Mouse (Mus musculus) cerebral cortex, adult 2 months (tissue): ENCODE measurements around the gene Rxfp3.

Source experiments
- WGBS: fragments of 180-500 bp; shearing (Covaris S2); methylation state at CpG from one replicate; pipeline ENCODE4 v1.1.7; 2018; 5-methylcytosine and 5-hydroxymethylcytosine counted together

Gene Rxfp3

GRCm38 (mm10) chr15:11037711-11038110, at the start of gene Rxfp3:
Gene Rxfp3, minus strand, starts transcription at chr15:11037991.
- WGBS = 1% methylated on average over 16 of the region's 16 CpGs

DNA sequence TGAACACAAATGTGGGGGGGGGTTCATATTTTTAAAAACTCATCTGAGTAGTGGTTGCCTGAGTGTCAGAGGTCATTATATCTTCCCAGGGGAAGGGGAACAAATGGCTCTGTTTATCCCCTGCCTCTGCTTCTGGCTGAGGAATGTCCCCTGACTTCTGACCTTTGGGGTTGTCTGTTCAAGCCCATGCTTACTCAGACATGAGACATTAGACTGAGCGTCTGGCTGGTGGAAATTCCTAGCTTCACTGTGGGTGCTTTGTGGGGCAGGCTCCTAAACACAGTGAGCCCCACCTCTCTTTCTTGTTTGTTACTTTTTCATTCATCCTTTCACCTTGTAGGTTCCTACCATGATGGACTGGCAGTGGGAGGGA, 47.2 kb upstream of the Rxfp3 start:
- WGBS = 85% methylated on average over 1 of the region's 1 CpGs

- 30% methylated on average over 9 of the region's 9 CpGs for WGBS
Measured at GRCm38 (mm10) chr15:11084241-11084992, 46.6 kb upstream of the Rxfp3 start.

DNA sequence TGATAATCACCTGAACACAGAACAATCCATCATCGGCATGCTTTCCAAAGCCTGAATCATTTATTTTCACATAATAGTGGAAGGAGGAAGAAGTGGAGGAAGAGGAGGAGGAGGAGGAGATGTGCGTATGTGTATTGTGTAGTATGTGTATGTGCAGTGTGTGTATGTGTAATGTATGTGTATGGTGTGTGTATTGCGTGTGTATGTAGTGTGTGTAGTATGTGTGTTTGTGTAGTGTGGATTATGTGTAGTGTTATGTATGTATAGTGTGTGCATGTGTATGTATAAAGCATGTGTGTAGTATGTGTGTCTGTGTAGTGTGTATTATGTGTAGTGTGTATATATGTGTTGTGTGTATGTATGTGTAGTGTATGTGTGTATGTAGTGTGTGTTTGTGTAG, 45.9 kb upstream of the Rxfp3 start:
- 94% methylated on average over 3 of the region's 3 CpGs for WGBS

DNA sequence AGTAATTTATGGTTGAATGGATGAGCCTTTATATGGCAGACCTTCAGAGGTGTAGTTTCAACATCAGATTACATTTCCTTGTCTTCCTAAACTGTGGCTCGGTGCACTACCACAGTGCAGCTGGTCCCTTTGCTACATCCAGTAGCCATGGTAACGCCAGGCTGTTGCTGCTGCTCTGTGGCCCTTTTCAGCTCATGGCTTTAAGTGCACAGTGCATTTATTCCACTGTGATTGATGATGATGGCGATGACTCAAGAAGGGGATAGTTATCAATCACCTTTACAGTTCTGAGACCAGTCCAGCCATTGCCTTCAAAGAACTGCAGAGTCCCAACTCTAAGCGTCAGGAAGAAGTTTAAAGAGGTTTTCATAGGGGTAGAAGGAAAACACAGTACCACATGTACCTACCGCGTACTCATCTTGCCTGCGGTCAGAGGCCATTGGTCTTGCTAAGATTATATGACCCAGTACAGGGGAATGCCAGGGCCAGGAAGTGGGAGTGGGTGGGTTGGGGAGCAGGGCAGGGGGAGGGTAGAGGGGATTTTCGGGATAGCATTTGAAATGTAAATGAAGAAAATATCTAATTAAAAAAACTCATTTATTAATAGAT, 45.3 kb upstream of the Rxfp3 start:
- 74% methylated on average over 8 of the region's 8 CpGs for WGBS

GRCm38 (mm10) chr15:11075726-11076361, 38.1 kb upstream of the Rxfp3 start:
- 86% methylated on average over 3 of the region's 3 CpGs for WGBS

GRCm38 (mm10) chr15:11067891-11068290, 30.1 kb upstream of the Rxfp3 start:
- WGBS = 82% methylated on average over 7 of the region's 7 CpGs

DNA sequence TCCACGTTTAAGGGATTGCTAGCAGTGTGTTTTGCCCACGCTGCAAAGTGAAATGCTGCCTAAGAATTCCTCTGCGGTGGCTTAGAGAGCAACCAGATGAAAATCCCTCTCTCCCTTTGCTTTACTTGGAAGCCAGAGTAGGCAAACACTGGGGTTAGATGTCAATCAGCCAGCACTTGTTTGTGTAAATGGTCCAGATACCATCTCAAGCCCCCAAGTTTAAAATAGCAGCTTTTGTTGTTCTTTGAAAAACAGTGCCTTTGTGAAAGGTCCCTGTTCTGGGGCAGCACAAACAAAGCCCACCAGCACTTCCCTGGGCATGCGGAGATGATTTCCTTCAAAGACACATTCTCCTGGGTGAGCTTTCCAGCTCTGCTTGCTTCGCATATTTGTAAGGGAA, 28.5 kb upstream of the Rxfp3 start:
- WGBS = 31% methylated on average over 5 of the region's 5 CpGs

DNA sequence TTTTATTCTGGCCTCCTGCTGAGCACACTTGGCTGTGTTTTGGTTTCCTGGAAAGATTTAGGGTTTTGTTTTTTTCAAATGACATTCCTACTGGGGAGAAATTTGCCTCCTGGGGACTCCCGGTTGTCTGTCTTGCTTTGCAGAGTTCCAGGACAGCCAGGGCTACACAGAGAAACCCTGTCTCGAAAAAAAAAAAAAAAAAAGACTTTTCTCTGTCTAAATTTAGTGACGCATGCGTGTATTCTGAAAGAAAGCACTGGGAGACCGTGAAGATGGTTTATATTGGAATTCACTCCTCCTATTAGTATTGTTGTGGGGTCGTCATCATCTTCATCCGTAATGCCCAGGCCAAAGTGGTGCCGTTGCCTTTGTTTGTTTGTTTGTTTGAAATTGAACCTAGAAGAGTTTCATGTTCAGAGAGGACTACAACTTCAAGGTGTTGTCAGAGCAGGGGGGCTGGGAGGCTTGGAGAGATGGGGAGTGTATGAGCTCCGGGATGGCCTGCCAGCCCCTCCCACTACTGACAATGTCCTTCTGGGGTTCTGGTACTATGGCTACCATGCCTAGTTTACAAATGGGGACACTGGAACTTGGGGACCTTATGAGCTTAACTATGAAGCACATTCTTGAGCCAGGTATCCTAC, 27.9 kb upstream of the Rxfp3 start:
- WGBS = 15% methylated on average over 9 of the region's 9 CpGs

DNA sequence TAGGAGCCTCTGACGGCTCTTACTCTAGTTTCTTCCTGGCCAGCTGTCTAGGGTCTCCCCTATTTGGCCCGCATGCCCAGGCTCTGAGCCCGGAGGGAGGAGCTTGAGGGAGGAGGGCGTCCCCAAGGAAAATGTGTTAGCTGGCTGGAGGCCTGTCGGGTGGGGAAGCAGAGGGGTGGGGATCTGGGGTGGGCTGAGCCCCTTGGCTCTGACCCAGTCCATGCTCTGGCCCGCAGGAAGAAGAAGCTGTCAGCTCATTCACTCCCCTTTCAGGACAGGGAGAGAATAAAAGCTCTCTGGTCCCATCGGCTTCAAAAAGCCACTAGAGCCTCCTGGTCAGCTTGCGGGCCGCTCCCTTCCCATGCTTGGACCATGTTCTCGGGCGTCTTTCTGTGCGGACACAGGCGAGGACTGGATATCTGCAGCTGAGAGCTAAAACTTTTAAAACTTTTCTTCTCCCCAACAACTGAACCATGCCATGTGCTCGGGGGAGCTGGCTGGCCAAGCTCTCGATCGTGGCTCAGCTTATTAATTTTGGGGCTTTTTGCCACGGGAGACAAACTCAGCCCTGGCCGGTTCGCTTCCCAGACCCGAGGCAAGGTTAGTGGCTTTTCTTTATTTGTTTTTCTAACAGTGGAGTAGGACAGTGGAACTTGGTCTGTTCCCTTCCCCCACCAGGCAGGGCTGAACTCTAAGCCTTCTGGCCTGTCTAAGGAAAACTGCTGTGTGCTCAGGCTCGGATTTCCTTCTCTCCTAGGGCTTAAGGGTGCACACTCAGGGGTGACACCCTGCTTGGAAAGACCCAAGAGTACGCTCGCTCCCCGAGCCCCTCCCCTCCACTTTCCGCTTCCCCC, 27.0 kb upstream of the Rxfp3 start, which contains the start of gene Adamts12:
TSS of gene Adamts12 (plus strand) at position 233 of the 854 bp plus-strand sequence.
- 9% methylated on average over 25 of the region's 25 CpGs for WGBS

DNA sequence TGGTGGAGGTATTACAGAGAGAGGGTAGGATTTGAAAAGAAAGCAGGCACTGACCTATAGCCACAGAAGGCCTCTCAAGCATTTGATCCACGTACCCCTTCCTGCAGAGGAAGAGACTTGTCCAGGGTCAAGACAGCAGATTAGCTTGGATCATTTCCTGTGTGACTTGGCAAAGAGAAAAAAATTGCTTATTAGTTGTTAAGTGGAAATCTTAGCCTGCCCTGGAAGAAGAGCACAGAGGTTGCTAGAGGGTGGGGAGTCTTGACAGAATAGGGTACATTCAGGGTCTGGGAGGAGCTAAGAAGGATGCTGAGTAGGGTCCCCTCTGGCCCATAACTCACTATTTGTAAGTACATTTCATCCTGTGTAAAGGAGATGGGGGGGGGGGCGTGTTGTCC, 26.4 kb upstream of the Rxfp3 start:
- WGBS = 46% methylated on average over 2 of the region's 2 CpGs

GRCm38 (mm10) chr15:11062903-11063302, 25.1 kb upstream of the Rxfp3 start:
- 84% methylated on average over 1 of the region's 1 CpGs for WGBS

- 59% methylated on average over 7 of the region's 7 CpGs for WGBS
Measured at GRCm38 (mm10) chr15:11054440-11055080, 16.8 kb upstream of the Rxfp3 start.

GRCm38 (mm10) chr15:11053678-11054439, 16.1 kb upstream of the Rxfp3 start:
- WGBS = 65% methylated on average over 10 of the region's 10 CpGs

DNA sequence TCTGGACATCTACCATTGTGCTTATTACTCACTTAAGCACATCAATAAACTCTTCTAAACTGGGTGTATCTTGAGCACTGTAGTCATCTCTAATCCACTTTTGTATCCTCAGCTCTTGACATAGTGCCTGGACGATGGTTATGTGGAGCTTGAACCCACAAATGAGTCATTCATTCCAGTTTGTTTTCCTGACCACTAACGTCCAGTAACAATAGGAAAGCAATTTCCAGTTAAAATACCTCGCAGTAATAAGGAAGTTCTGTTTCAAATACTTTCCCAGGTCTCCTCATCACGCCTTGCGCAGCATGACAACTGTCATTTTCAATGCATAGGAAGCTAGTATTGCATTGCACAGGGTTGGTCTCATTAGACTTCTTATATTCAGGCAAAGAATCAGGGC, 5.0 kb upstream of the Rxfp3 start:
- 82% methylated on average over 5 of the region's 5 CpGs for WGBS

DNA sequence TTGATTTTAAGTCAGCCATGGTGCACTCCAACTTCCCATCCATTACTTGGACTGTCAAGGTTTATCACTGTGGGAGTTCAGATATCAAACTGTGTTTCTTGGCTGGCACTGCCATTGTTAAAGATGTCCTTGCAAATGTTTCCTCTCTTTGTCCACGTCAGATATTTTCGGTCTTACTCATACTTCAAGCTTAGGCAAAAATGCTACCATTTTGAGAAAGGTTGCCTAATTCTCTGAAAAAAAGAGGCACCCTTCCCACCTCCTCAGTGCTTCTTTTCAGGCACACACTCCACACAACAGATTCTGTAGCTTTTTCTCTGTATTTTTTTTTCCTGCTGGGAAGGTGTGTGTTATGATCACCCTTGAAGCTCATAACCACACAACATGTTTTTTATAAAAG, 3.4 kb upstream of the Rxfp3 start:
- 93% methylated on average over 2 of the region's 2 CpGs for WGBS

DNA sequence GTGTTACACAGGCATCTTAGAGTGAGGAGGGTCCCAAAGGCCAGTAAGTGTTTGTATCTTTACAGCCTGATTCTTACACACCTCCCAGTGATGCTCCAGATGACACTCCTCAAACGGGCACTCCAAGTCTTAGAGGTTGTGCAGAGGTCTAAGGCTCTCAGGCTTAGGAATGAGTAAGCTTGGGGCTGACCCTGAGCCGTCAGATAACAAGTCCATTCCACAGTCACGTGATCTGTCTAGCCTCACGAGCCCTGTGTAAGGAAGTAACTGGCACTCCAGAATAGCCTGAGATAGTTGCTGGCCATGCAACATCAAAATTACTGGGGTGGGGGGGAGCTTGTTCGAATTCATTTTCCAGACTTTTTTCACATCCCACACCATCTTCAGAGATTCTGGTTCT, 2.3 kb upstream of the Rxfp3 start:
- WGBS = 79% methylated on average over 5 of the region's 5 CpGs

DNA sequence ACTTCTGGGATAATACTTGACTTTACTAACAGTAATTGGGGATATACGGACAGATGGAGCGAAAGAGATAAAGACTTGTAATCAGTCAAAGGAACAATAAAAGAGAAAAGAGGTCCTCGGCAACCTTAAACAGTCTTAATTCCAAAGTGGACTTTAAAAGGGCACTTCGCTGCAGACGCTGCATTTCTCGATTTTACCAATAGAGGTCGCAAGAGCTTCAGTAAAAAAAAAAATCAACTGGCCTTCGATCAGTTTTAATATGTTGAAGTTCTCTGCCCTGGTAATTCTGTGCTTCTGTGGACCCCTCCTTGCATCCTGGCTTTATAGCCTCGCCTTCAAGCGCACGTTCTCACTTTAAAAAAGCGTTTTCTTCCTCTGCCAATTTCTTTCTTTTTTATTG, 685 bp upstream of the Rxfp3 start:
- WGBS = 3% methylated on average over 12 of the region's 12 CpGs

DNA sequence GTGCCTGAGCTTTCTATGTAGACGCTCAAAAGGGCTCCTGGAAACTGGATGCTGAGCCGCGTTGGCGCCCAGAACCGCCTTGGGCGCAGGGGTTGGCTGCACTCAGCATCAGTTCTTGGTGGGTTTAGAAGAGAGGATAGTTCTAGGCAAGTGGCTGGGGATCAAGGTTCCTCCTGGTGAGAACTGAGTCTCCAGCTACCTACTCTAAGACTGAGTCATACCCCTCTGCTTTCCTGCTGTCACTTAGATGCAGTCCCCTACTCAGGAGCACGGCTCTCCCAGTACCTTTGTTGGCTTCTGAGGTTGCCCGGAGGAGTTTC, 455 bp downstream of the Rxfp3 start:
- WGBS = 3% methylated on average over 8 of the region's 8 CpGs

DNA sequence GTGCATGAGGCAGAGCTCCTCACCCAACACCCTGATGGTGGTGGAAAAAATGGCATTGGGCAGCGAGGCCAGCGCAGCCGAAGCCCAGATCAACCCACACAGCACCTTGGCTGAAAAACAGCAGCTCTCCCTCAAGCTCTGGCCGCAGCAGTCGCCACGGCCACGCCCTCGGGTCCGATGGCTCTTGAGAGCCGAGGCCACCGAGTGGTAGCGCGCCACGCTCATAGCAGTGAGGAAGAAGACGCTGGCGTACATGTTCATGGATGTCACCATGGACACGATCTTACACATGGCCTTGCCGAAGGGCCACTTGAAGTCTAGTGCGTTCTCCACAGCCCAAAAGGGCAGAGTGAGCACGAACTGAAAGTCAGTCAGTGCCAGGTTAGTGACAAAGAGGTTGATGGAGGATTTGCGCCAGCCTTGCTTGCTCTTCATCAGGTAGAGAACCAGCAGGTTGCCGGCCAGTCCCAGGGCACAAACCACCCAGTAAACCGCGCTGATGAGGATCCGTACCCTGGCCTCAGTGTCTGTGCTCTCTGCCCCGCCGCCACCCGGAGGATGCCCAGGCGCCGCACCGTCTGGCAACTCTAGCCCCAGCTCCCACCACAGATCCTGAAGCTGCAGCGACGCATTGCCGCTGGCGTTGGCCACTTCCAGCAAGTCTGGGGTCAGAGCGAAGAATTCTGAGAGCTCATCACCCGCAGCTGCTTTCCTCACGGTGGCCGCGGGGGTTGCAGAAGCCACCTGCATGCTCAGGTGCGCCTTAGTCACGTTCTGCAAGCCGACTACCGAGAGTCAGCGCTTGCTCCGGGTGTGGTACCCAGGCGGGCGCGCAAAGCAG, 1.0 kb downstream of the Rxfp3 start:
- WGBS = 2% methylated on average over 49 of the region's 49 CpGs
